Mouse (Mus musculus): ENCODE measurements around the gene Gins2. TPM values are rescaled to one million over a fixed set of nuclear protein-coding genes. Genes with fewer than 3 reads are reported as not detected.

The Gins2 gene
- polyA plus RNA-seq, 2 experiments, result 37.5 to 63.4 TPM

DNA sequence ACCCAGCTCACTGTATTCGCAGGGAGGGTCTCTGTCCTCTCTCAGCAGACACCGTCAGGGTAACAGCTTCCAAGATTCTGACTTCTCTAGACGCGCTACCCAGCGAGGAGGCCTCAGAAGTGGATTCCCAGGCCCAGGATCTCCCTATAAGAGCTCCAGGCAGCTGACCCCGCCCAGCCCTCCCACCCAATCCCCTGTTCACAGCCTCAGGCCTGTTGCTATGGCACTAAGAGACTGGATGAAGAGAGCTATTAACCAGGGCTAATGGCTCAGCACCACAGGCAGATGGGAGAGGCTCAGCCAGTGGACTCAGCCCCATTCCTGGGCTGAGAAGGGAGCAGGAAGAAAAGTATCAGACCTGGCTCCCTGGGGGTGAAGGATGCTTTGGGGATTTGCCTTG lies 13.6 kb upstream of the Gins2 start:
- DNase-seq (ENCODE audit: low read depth in 3 of 3, low spot score in 3 of 3) (no peak), ATAC-seq (ENCODE audit: insufficient read depth) (no peak)
- Histone ChIP-seq H3K4me2 (ENCODE audit: low read depth) (no peak overlapping the region), H3K27ac (no peak overlapping the region), H3K9ac (replicated peaks) (no peak overlapping the region), H3K4me1 (replicated peaks; ENCODE audit: control insufficient read depth in 2 of 2, insufficient read depth in 2 of 2, low read length in 1 of 2) (no peaks in the 10 kb centered on the region), H3K4me3 (ENCODE audit: insufficient read depth in 1 of 2, low read depth in 2 of 2, low read length in 2 of 2) (no peak overlapping the region), H3K27me3 (ENCODE audit: control insufficient read depth, insufficient read depth, low read length) (no peaks in the 10 kb centered on the region; the same call in 1 of the 2 replicates), H3K9me3 (ENCODE audit: control insufficient read depth, low read length) (no peaks in the 10 kb centered on the region), H3K36me3 (replicated peaks; ENCODE audit: control insufficient read depth, insufficient read depth, low read depth) (no peaks in the 10 kb centered on the region)
- TF ChIP-seq CTCF (IDR thresholded peaks at IDR 0.05; ENCODE audit: low read depth) (no peak), EP300 (IDR thresholded peaks at IDR 0.05; ENCODE audit: low read depth) (no peak)
- WGBS (ENCODE audit: insufficient replicate concordance), result 69% methylated on average over 6 of the region's 6 CpGs

GRCm38 (mm10) chr8:120599504-120599903 lies 10.4 kb upstream of the Gins2 start:
- Histone ChIP-seq H3K9me3 (ENCODE audit: control insufficient read depth, low read length) (no peaks in the 10 kb centered on the region; the same call in 1 of the 2 replicates), H3K27ac (no peak overlapping the region), H3K27me3 (ENCODE audit: control insufficient read depth, insufficient read depth, low read length) (no peaks in the 10 kb centered on the region; the same call in 1 of the 2 replicates), H3K4me3 (ENCODE audit: insufficient read depth in 1 of 2, low read depth in 2 of 2, low read length in 2 of 2) (no peak overlapping the region), H3K4me1 (replicated peaks; ENCODE audit: control insufficient read depth in 2 of 2, insufficient read depth in 2 of 2, low read length in 1 of 2) (no peaks in the 10 kb centered on the region; a peak in 1 of 4 replicates), H3K36me3 (replicated peaks; ENCODE audit: control insufficient read depth, insufficient read depth, low read depth) (no peaks in the 10 kb centered on the region), H3K9ac (replicated peaks) (no peak overlapping the region), H3K4me2 (ENCODE audit: low read depth) (no peak overlapping the region)
- TF ChIP-seq CTCF (IDR thresholded peaks at IDR 0.05; ENCODE audit: low read depth), result peak; percentile 87
- TF ChIP-seq EP300 (IDR thresholded peaks at IDR 0.05; ENCODE audit: low read depth), result no peak
- 23% methylated on average over 7 of the region's 7 CpGs for WGBS (ENCODE audit: insufficient replicate concordance)
- DNase-seq (ENCODE audit: low read depth in 3 of 3, low spot score in 3 of 3) (peak in 2 of 3 experiments; percentile 33 to 40), ATAC-seq (ENCODE audit: insufficient read depth) (no peak)

DNA sequence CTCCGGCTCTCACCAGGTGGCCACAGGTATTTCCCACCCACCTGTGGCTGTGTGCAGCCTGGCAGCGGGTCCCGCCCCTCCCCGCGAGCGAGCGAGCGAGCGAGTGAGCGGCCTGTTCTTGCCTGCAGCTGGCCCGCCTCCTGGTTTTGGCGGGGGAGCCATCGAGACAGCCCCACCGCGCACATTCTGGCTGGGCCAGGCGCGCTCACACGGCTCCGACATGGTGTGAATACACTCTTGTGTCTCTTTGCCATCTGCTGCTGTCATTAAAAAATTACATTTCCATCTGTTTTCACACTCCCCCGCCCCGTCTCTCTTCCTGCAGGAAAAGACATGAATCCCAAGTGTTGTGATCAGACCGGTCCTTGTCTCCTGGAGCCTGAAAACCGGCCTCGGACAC lies 9.5 kb upstream of the Gins2 start:
- ATAC-seq (ENCODE audit: insufficient read depth), result no peak
- Histone ChIP-seq H3K27me3 (ENCODE audit: control insufficient read depth, insufficient read depth, low read length) (no peaks in the 10 kb centered on the region; the same call in 1 of the 2 replicates), H3K9ac (replicated peaks) (no peak overlapping the region), H3K27ac (no peak overlapping the region), H3K4me3 (ENCODE audit: insufficient read depth in 1 of 2, low read depth in 2 of 2, low read length in 2 of 2) (no peak overlapping the region), H3K36me3 (replicated peaks; ENCODE audit: control insufficient read depth, insufficient read depth, low read depth) (no peaks in the 10 kb centered on the region), H3K4me2 (ENCODE audit: low read depth) (no peak overlapping the region), H3K9me3 (ENCODE audit: control insufficient read depth, low read length) (no peaks in the 10 kb centered on the region; the same call in 1 of the 2 replicates), H3K4me1 (replicated peaks; ENCODE audit: control insufficient read depth in 2 of 2, insufficient read depth in 2 of 2, low read length in 1 of 2) (no peaks in the 10 kb centered on the region; a peak in 1 of 4 replicates)
- DNase-seq (ENCODE audit: low read depth in 3 of 3, low spot score in 3 of 3), result no peak
- TF ChIP-seq CTCF (IDR thresholded peaks at IDR 0.05; ENCODE audit: low read depth), result no peak
- no peak for TF ChIP-seq EP300 (IDR thresholded peaks at IDR 0.05; ENCODE audit: low read depth)
- WGBS (ENCODE audit: insufficient replicate concordance), result 52% methylated on average over 24 of the region's 24 CpGs

GRCm38 (mm10) chr8:120595963-120596362 lies 6.9 kb upstream of the Gins2 start:
- no peak overlapping the region for H3K9ac ChIP-seq (replicated peaks)
- H3K27ac ChIP-seq, result no peak overlapping the region
- no peak overlapping the region for H3K4me2 ChIP-seq (ENCODE audit: low read depth)
- no peaks in the 10 kb centered on the region; the same call in 1 of the 2 replicates for H3K27me3 ChIP-seq (ENCODE audit: control insufficient read depth, insufficient read depth, low read length)
- DNase-seq (ENCODE audit: low read depth in 3 of 3, low spot score in 3 of 3), result peak; percentile 42 to 52 (median 43)
- H3K9me3 ChIP-seq (ENCODE audit: control insufficient read depth, low read length), result no peaks in the 10 kb centered on the region; the same call in 1 of the 2 replicates
- no peaks in the 10 kb centered on the region; a peak in 1 of 4 replicates for H3K4me1 ChIP-seq (replicated peaks; ENCODE audit: control insufficient read depth in 2 of 2, insufficient read depth in 2 of 2, low read length in 1 of 2)
- WGBS (ENCODE audit: insufficient replicate concordance), result 9% methylated on average over 5 of the region's 5 CpGs
- ATAC-seq (ENCODE audit: insufficient read depth), result peak; percentile 36; the same call in 1 of the 2 replicates
- no peaks in the 10 kb centered on the region for H3K36me3 ChIP-seq (replicated peaks; ENCODE audit: control insufficient read depth, insufficient read depth, low read depth)
- TF ChIP-seq EP300 (IDR thresholded peaks at IDR 0.05; ENCODE audit: low read depth) (no peak), CTCF (IDR thresholded peaks at IDR 0.05; ENCODE audit: low read depth) (peak; percentile 96)
- H3K4me3 ChIP-seq (ENCODE audit: insufficient read depth in 1 of 2, low read depth in 2 of 2, low read length in 2 of 2), result no peak overlapping the region

- Histone ChIP-seq H3K27ac (no peak overlapping the region), H3K9ac (replicated peaks) (no peak overlapping the region), H3K27me3 (ENCODE audit: control insufficient read depth, insufficient read depth, low read length) (no peaks in the 10 kb centered on the region; the same call in 1 of the 2 replicates), H3K4me2 (ENCODE audit: low read depth) (no peak overlapping the region), H3K9me3 (ENCODE audit: control insufficient read depth, low read length) (no peaks in the 10 kb centered on the region; the same call in 1 of the 2 replicates), H3K4me1 (replicated peaks; ENCODE audit: control insufficient read depth in 2 of 2, insufficient read depth in 2 of 2, low read length in 1 of 2) (peaks cover 5 to 6% of the 10 kb centered on the region in 2 experiments), H3K4me3 (ENCODE audit: insufficient read depth in 1 of 2, low read depth in 2 of 2, low read length in 2 of 2) (no peak overlapping the region), H3K36me3 (replicated peaks; ENCODE audit: control insufficient read depth, insufficient read depth, low read depth) (no peaks in the 10 kb centered on the region)
- DNase-seq (ENCODE audit: low read depth in 3 of 3, low spot score in 3 of 3) (no peak), ATAC-seq (ENCODE audit: insufficient read depth) (no peak)
- TF ChIP-seq CTCF (IDR thresholded peaks at IDR 0.05; ENCODE audit: low read depth), result peak; percentile 82
- TF ChIP-seq EP300 (IDR thresholded peaks at IDR 0.05; ENCODE audit: low read depth), result no peak
- 71% methylated on average over 5 of the region's 5 CpGs for WGBS (ENCODE audit: insufficient replicate concordance)
Observed at GRCm38 (mm10) chr8:120594571-120594970, 5.5 kb upstream of the Gins2 start.

Measured in liver, embryonic 14.5 days (tissue).